Mouse (Mus musculus) E14TG2a.4 (cell line): ENCODE results near the gene Keg1.
A peak's percentile ranks its signal among the peaks of the same experiment; 100 is the strongest.

Experiments used
- CTCF ChIP-seq: conservative IDR thresholded peaks from 2 replicates; pipeline ENCODE4 v1.5.1; 2014; ENCODE audit warnings: low read length
- NANOG ChIP-seq: IDR thresholded peaks from 2 replicates; pipeline ENCODE4 v1.6.1; 2014; ENCODE audit warnings: borderline replicate concordance, low read length, mixed read lengths

DNA sequence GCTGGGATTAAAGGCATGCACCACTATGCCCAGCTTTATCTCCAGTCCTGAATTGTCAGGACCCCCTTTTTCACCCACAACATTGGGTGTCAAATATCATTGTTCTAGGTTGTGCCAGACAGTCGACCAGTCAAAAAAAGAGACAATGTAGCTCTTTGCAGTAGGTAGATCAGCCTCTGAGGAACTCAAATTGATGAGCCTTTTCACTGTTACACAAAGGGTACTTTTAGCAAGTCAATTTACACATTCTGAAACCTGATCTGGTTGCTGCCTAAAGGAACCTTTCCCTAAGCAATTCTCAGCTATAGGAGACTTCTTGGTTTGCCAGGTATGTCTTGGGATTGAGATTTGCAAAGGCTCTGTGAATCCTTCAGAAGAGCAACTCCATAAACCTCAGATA is 35.5 kb downstream of the Keg1 start:
- TF ChIP-seq CTCF, result no peak
- TF ChIP-seq NANOG, result peak; percentile 73
